Mouse (Mus musculus) testis, postnatal 10 days (tissue): ENCODE measurements around the gene Ccdc117.
"Not testable (repeated sequence)": the region's sequence is repeated elsewhere in the genome, so short reads cannot be mapped to it uniquely, and the experiment has no call there.

Source experiments
- DNase-seq: peaks from one replicate; pipeline ENCODE4 v3.0.0; 2021; ENCODE audit warnings: low spot score

Ccdc117 gene

GRCm38 (mm10) chr11:5541799-5542481 is at the start of gene Ccdc117:
TSS of gene Ccdc117 (minus strand) at chr11:5542187.
- peak; percentile 92 for DNase-seq

GRCm38 (mm10) chr11:5575046-5575445 is 33.1 kb upstream of the Ccdc117 start:
- DNase-seq, result no peak

GRCm38 (mm10) chr11:5573821-5574220 is 31.8 kb upstream of the Ccdc117 start:
- DNase-seq, result no peak

- DNase-seq, result no peak
These were observed 29.9 kb upstream of the Ccdc117 start for GRCm38 (mm10) chr11:5571856-5572255.

- no peak for DNase-seq
These were observed 27.5 kb upstream of the Ccdc117 start, which contains the start of gene Ankrd36 for GRCm38 (mm10) chr11:5569474-5569873. TSS of gene Ankrd36 (plus strand) at chr11:5569684.

- DNase-seq, result no peak
These were observed 26.1 kb upstream of the Ccdc117 start for GRCm38 (mm10) chr11:5568082-5568481.

GRCm38 (mm10) chr11:5567654-5568053 is 25.7 kb upstream of the Ccdc117 start:
- DNase-seq, result no peak

GRCm38 (mm10) chr11:5566506-5566905 is 24.5 kb upstream of the Ccdc117 start:
- no peak for DNase-seq

GRCm38 (mm10) chr11:5565596-5565995 is 23.6 kb upstream of the Ccdc117 start:
- no peak for DNase-seq

- peak; percentile 36 for DNase-seq
These were observed 21.9 kb upstream of the Ccdc117 start for GRCm38 (mm10) chr11:5563898-5564297.

- no peak for DNase-seq
These were observed 20.8 kb upstream of the Ccdc117 start for GRCm38 (mm10) chr11:5562625-5563268.

GRCm38 (mm10) chr11:5560273-5560672 is 18.3 kb upstream of the Ccdc117 start:
- DNase-seq, result no peak

GRCm38 (mm10) chr11:5551931-5552330 is 9.9 kb upstream of the Ccdc117 start:
- DNase-seq, result no peak

GRCm38 (mm10) chr11:5551430-5551829 is 9.4 kb upstream of the Ccdc117 start:
- no peak for DNase-seq

GRCm38 (mm10) chr11:5546693-5547092 is 4.7 kb upstream of the Ccdc117 start:
- no peak for DNase-seq

- no peak for DNase-seq
These were observed 3.5 kb upstream of the Ccdc117 start for GRCm38 (mm10) chr11:5545457-5545856.

GRCm38 (mm10) chr11:5544709-5545108 is 2.7 kb upstream of the Ccdc117 start:
- not testable (repeated sequence) for DNase-seq

- DNase-seq, result no peak
These were observed 1.3 kb upstream of the Ccdc117 start for GRCm38 (mm10) chr11:5543281-5543680.

GRCm38 (mm10) chr11:5542482-5543185 is 647 bp upstream of the Ccdc117 start:
- DNase-seq, result no peak

- DNase-seq, result no peak
These were observed 673 bp downstream of the Ccdc117 start for GRCm38 (mm10) chr11:5541230-5541798.

GRCm38 (mm10) chr11:5540331-5540730 is 1.7 kb downstream of the Ccdc117 start:
- DNase-seq, result no peak

- DNase-seq, result not testable (repeated sequence)
These were observed 4.5 kb downstream of the Ccdc117 start for GRCm38 (mm10) chr11:5537454-5537853.

- DNase-seq, result no peak
These were observed 8.9 kb downstream of the Ccdc117 start for GRCm38 (mm10) chr11:5533108-5533507.
